Mouse (Mus musculus): ENCODE data around the gene Slc5a1.

Slc5a1 gene

GRCm38 (mm10) chr5:33104025-33104481 lies at the start of gene Slc5a1:
Gene Slc5a1 (plus strand): TSS chr5:33104219.
- CTCF ChIA-PET: no interaction called here

GRCm38 (mm10) chr5:33056126-33056765 lies 47.8 kb upstream of the Slc5a1 start:
- CTCF ChIA-PET: interaction anchor here (0.7 kb wide), 1 partner anchor 435 kb away, joined by 3 read pairs; no protein-coding TSS in a partner anchor

GRCm38 (mm10) chr5:33070071-33070470 lies 33.9 kb upstream of the Slc5a1 start:
- CTCF ChIA-PET: no interaction called here

- CTCF ChIA-PET: no interaction called here
Observed at GRCm38 (mm10) chr5:33076490-33077191, 27.4 kb upstream of the Slc5a1 start.

- CTCF ChIA-PET: no interaction called here
Observed at GRCm38 (mm10) chr5:33082896-33083295, 21.1 kb upstream of the Slc5a1 start.

GRCm38 (mm10) chr5:33084599-33084998 lies 19.4 kb upstream of the Slc5a1 start:
- CTCF ChIA-PET: no interaction called here

GRCm38 (mm10) chr5:33091342-33091741 lies 12.7 kb upstream of the Slc5a1 start:
- CTCF ChIA-PET: no interaction called here

- CTCF ChIA-PET: interaction anchor here (0.6 kb wide), 1 partner anchor 78 kb away, joined by 7 read pairs; no protein-coding TSS in a partner anchor
Observed at GRCm38 (mm10) chr5:33095315-33095714, 8.7 kb upstream of the Slc5a1 start.

- CTCF ChIA-PET: no interaction called here
Observed at GRCm38 (mm10) chr5:33102369-33103055, 1.5 kb upstream of the Slc5a1 start.

GRCm38 (mm10) chr5:33104876-33105275 lies 857 bp downstream of the Slc5a1 start:
- CTCF ChIA-PET: no interaction called here

GRCm38 (mm10) chr5:33105660-33106059 lies 1.6 kb downstream of the Slc5a1 start:
- CTCF ChIA-PET: no interaction called here

GRCm38 (mm10) chr5:33107056-33107455 lies 3.0 kb downstream of the Slc5a1 start:
- CTCF ChIA-PET: no interaction called here

GRCm38 (mm10) chr5:33107778-33108405 lies 3.9 kb downstream of the Slc5a1 start:
- CTCF ChIA-PET: no interaction called here

- CTCF ChIA-PET: no interaction called here
Observed at GRCm38 (mm10) chr5:33121871-33122315, 17.9 kb downstream of the Slc5a1 start.

GRCm38 (mm10) chr5:33123658-33124057 lies 19.6 kb downstream of the Slc5a1 start:
- CTCF ChIA-PET: no interaction called here

- CTCF ChIA-PET: no interaction called here
Observed at GRCm38 (mm10) chr5:33125318-33125717, 21.3 kb downstream of the Slc5a1 start.

- CTCF ChIA-PET: no interaction called here
Observed at GRCm38 (mm10) chr5:33134132-33134531, 30.1 kb downstream of the Slc5a1 start.

- CTCF ChIA-PET: no interaction called here
Observed at GRCm38 (mm10) chr5:33135611-33136010, 31.6 kb downstream of the Slc5a1 start.

GRCm38 (mm10) chr5:33142790-33143455 lies 38.9 kb downstream of the Slc5a1 start:
- CTCF ChIA-PET: no interaction called here

- CTCF ChIA-PET: interaction anchor here (0.8 kb wide), 1 partner anchor 549 kb away, joined by 5 read pairs; no protein-coding TSS in a partner anchor
Observed at GRCm38 (mm10) chr5:33144025-33144424, 40.0 kb downstream of the Slc5a1 start.

GRCm38 (mm10) chr5:33146837-33147236 lies 42.8 kb downstream of the Slc5a1 start:
- CTCF ChIA-PET: no interaction called here

GRCm38 (mm10) chr5:33147691-33148090 lies 43.7 kb downstream of the Slc5a1 start:
- CTCF ChIA-PET: no interaction called here

Data from spleen, embryonic (tissue).